Mouse (Mus musculus): Measurements from ENCODE around the gene Grin2a. TPM values are rescaled to one million over a fixed set of nuclear protein-coding genes. Genes with fewer than 3 reads are reported as not detected.

Gene Grin2a
- polyA plus RNA-seq, 1 experiment from 2014 or later, result 0.30 TPM

DNA sequence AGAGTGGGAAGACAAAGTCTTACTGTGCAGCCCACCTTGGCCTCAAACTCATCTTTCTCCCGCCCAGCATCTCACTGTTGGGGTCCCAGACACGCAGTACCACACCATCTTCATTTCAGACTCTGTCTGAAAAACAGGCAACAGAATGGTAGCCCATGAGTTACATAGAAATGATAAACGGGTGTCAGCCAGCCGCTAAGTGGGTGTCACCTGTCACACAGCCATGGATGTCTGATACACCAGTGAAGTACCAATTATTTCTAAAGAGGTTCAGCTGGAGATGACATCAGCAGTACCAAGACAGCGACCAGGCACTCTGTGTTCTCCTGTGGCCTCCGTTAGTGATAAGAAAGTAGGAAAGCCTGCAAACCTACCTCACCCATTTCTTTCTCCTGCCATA is 90.9 kb downstream of the Grin2a start:
- Histone ChIP-seq H3K27me3 (no peaks in the 10 kb centered on the region), H3K4me1 (replicated peaks) (no peaks in the 10 kb centered on the region), H3K9ac (replicated peaks) (no peak overlapping the region), H3K27ac (no peak overlapping the region), H3K36me3 (no peaks in the 10 kb centered on the region), H3K4me3 (replicated peaks) (no peak overlapping the region), H3K9me3 (no peaks in the 10 kb centered on the region), H3K4me2 (no peak overlapping the region)
- WGBS, result 84% methylated on average over 6 of the region's 6 CpGs
- ATAC-seq (ENCODE audit: insufficient number of reproducible peaks, insufficient read depth, low FRiP score, low TSS enrichment, low read depth), result no peak

DNA sequence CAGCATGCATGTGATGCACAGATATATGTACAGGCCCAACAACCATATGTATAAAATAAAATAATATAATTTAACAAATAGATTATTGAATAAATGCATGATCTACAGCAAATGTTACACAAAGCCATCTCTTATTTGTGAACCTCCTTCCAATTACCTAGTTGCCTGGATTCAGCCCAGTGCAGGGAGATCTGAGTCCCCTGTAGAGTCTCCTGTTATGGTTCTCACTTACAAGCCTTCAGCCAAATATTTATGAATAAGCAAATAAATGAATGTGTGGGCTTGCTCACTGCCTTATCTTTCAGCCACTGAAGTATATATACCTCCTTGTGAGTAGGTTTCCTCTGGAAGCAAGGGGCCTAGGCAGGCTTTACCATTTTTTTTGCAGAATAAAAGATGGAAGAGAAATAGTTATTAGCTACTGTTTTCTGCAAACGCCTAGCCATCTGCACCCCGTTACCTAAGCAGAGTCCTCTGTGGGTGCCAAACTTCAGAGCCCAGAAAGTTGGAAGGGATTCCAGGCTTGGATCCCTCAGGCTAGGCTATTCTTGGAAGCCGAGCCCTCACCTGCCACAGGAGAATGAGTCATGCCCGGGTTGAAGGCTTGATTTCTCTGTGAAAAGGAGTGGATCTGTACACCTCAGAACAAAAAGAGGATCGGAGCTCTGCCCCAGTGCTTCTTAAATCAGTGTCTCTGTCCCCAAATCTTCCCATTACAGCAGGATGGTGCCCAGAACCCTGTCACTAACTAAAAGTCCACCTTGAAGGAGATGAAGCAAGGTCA is 92.5 kb downstream of the Grin2a start:
- Histone ChIP-seq H3K27ac (no peak overlapping the region), H3K9me3 (no peaks in the 10 kb centered on the region), H3K27me3 (no peaks in the 10 kb centered on the region), H3K4me2 (no peak overlapping the region), H3K9ac (replicated peaks) (no peak overlapping the region), H3K4me3 (replicated peaks) (no peak overlapping the region), H3K36me3 (no peaks in the 10 kb centered on the region), H3K4me1 (replicated peaks) (no peaks in the 10 kb centered on the region)
- WGBS, result 86% methylated on average over 5 of the region's 5 CpGs
- no peak for ATAC-seq (ENCODE audit: insufficient number of reproducible peaks, insufficient read depth, low FRiP score, low TSS enrichment, low read depth)

GRCm38 (mm10) chr16:9901433-9901832 is 93.9 kb downstream of the Grin2a start:
- Histone ChIP-seq H3K27ac (no peak overlapping the region), H3K9me3 (no peaks in the 10 kb centered on the region), H3K9ac (replicated peaks) (no peak overlapping the region), H3K36me3 (no peaks in the 10 kb centered on the region), H3K4me3 (replicated peaks) (no peak overlapping the region), H3K4me1 (replicated peaks) (no peaks in the 10 kb centered on the region), H3K27me3 (no peaks in the 10 kb centered on the region), H3K4me2 (no peak overlapping the region)
- ATAC-seq (ENCODE audit: insufficient number of reproducible peaks, insufficient read depth, low FRiP score, low TSS enrichment, low read depth), result no peak
- WGBS, result 30% methylated on average over 1 of the region's 1 CpGs

DNA sequence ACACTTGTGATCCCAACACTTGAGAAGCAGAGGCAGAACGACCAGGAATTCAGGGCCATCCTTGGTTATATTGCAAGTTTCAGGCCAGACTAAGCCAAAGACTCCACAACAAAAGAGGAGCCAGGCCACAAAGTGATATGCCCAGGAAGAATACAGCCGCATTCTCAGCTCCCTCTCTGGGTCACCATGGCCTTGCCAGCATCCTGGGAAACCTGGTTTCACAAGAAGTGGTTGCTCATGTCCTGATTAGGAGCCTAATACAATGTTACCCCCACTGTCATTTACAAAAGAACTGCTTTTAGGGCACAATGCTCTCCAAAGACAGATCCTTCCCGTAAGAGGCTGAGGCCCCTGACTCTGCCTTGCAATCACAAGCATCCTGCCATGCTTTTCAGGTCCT is 94.4 kb downstream of the Grin2a start:
- H3K4me2 ChIP-seq, result no peak overlapping the region
- H3K27me3 ChIP-seq, result no peaks in the 10 kb centered on the region
- no peak for ATAC-seq (ENCODE audit: insufficient number of reproducible peaks, insufficient read depth, low FRiP score, low TSS enrichment, low read depth)
- WGBS, result 80% methylated on average over 3 of the region's 3 CpGs
- H3K36me3 ChIP-seq, result no peaks in the 10 kb centered on the region
- H3K27ac ChIP-seq, result no peak overlapping the region
- H3K4me3 ChIP-seq (replicated peaks), result no peak overlapping the region
- H3K4me1 ChIP-seq (replicated peaks), result no peaks in the 10 kb centered on the region
- no peak overlapping the region for H3K9ac ChIP-seq (replicated peaks)
- H3K9me3 ChIP-seq, result no peaks in the 10 kb centered on the region

DNA sequence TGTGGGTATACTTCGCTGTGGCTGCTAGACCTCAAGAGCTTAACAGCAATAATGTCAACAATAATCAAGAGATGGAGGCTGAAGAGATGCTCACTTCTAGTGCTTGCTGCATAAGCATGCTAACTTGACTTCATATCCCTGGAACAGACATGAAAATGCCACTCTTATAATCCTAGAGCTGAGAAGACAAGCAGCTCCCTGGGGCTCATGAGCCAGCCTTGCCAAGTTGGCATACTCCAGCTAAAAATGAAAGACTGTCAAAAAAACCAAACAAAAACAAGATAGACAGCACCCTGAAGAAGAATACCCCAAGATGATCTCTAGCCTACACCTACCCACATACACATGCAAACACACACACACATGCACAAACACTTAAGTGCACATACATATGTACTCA is 95.2 kb downstream of the Grin2a start:
- Histone ChIP-seq H3K4me1 (replicated peaks) (no peaks in the 10 kb centered on the region), H3K4me3 (replicated peaks) (no peak overlapping the region), H3K27me3 (no peaks in the 10 kb centered on the region), H3K9ac (replicated peaks) (no peak overlapping the region), H3K4me2 (no peak overlapping the region), H3K9me3 (no peaks in the 10 kb centered on the region), H3K27ac (no peak overlapping the region), H3K36me3 (no peaks in the 10 kb centered on the region)
- WGBS, result 94% methylated on average over 1 of the region's 1 CpGs
- ATAC-seq (ENCODE audit: insufficient number of reproducible peaks, insufficient read depth, low FRiP score, low TSS enrichment, low read depth), result no peak

DNA sequence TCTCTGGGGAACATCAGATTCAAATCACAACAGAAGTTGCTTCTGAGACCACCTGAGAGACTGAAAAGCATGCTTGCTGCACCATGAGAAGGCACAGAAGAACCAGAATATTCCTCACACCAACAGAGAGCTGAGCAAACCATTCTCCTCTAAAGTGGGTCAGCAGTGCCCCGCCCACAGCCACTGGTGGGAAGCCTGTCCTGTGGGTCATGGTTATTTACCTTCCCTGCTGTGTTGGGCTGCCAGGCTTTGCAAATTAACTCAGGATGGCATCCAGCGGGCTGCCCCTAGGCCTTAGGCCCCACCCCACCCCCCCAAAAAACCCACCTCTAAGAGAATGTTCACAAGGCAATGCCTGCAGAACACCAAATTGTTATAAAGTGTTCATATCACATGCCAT is 96.2 kb downstream of the Grin2a start:
- H3K27me3 ChIP-seq, result no peaks in the 10 kb centered on the region
- no peaks in the 10 kb centered on the region for H3K4me1 ChIP-seq (replicated peaks)
- H3K9me3 ChIP-seq, result no peaks in the 10 kb centered on the region
- no peak overlapping the region for H3K4me2 ChIP-seq
- WGBS, result 75% methylated on average over 2 of the region's 2 CpGs
- ATAC-seq (ENCODE audit: insufficient number of reproducible peaks, insufficient read depth, low FRiP score, low TSS enrichment, low read depth), result no peak
- H3K27ac ChIP-seq, result no peak overlapping the region
- H3K9ac ChIP-seq (replicated peaks), result no peak overlapping the region
- no peak overlapping the region for H3K4me3 ChIP-seq (replicated peaks)
- no peaks in the 10 kb centered on the region for H3K36me3 ChIP-seq

DNA sequence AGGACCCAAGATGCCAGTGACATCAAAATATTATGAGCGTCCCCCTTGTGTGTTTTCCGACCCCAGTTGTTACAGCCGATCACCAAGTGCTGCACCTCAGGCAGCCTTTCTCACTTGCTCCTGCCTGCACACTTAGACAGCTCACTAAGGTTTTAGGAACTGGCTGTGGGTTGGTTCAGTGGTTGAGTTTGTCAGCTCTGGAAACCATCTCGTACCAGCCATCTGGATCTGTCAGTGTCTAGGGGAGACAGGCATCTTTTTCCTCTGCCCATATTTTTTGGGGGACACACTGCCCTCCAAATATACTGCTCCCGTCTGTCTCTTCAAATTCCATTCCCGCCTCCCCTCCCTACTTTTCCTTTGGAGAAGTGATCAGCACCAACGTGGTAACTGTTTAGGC is 99.8 kb downstream of the Grin2a start:
- ATAC-seq (ENCODE audit: insufficient number of reproducible peaks, insufficient read depth, low FRiP score, low TSS enrichment, low read depth), result no peak
- 78% methylated on average over 7 of the region's 7 CpGs for WGBS
- Histone ChIP-seq H3K4me2 (no peak overlapping the region), H3K9me3 (no peaks in the 10 kb centered on the region), H3K4me3 (replicated peaks) (no peak overlapping the region), H3K9ac (replicated peaks) (no peak overlapping the region), H3K4me1 (replicated peaks) (no peaks in the 10 kb centered on the region), H3K27me3 (no peaks in the 10 kb centered on the region), H3K36me3 (no peaks in the 10 kb centered on the region), H3K27ac (no peak overlapping the region)

GRCm38 (mm10) chr16:9886155-9886554 is 109.2 kb downstream of the Grin2a start:
- Histone ChIP-seq H3K4me1 (replicated peaks) (0 out of 2 replicates have a peak, but pooled peaks cover 7% of the 10 kb centered on the region), H3K27ac (0 out of 2 replicates have a peak overlapping the region, but pooled peaks have one; percentile 12), H3K9ac (replicated peaks) (no peak overlapping the region), H3K4me3 (replicated peaks) (no peak overlapping the region), H3K36me3 (no peaks in the 10 kb centered on the region), H3K9me3 (no peaks in the 10 kb centered on the region), H3K27me3 (no peaks in the 10 kb centered on the region), H3K4me2 (no peak overlapping the region)
- peak; percentile 73; the same call in 1 of the 2 replicates for ATAC-seq (ENCODE audit: insufficient number of reproducible peaks, insufficient read depth, low FRiP score, low TSS enrichment, low read depth)
- WGBS, result 40% methylated on average over 4 of the region's 4 CpGs

DNA sequence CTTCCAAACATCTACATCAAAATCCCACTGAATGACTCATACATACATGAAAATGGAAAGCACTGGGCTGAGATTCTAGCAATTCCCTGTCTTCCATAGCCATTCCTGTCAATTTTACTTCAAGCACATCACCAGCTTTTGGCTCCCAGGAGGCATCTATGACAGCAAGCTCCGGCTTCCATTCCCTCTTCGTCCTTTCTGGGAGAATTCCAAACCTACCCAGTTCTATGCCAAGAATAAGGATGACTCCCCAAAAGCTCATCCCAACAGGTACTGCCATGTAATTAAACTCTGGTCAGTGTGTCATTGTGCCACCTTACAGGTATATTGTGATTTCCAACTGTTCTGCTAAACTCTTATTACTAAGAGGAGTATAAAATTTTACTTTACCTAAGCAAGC is 111.2 kb downstream of the Grin2a start:
- WGBS, result 95% methylated on average over 2 of the region's 2 CpGs

GRCm38 (mm10) chr16:9882420-9882819 is 112.9 kb downstream of the Grin2a start:
- 0 out of 2 replicates have a peak, but pooled peaks cover 7% of the 10 kb centered on the region for H3K4me1 ChIP-seq (replicated peaks)
- no peak overlapping the region for H3K27ac ChIP-seq
- no peaks in the 10 kb centered on the region for H3K36me3 ChIP-seq
- ATAC-seq (ENCODE audit: insufficient number of reproducible peaks, insufficient read depth, low FRiP score, low TSS enrichment, low read depth), result no peak
- WGBS, result 82% methylated on average over 4 of the region's 4 CpGs
- no peaks in the 10 kb centered on the region for H3K9me3 ChIP-seq
- no peak overlapping the region for H3K4me2 ChIP-seq
- H3K4me3 ChIP-seq (replicated peaks), result no peak overlapping the region
- no peaks in the 10 kb centered on the region for H3K27me3 ChIP-seq
- no peak overlapping the region for H3K9ac ChIP-seq (replicated peaks)

More for the DNA sequence above, 111.2 kb downstream of the Grin2a start:
- no peaks in the 10 kb centered on the region for H3K27me3 ChIP-seq
- no peak overlapping the region for H3K4me3 ChIP-seq (replicated peaks)
- no peak for ATAC-seq (ENCODE audit: insufficient number of reproducible peaks, insufficient read depth, low FRiP score, low TSS enrichment, low read depth)
- no peaks in the 10 kb centered on the region for H3K36me3 ChIP-seq
- H3K27ac ChIP-seq, result no peak overlapping the region
- H3K4me2 ChIP-seq, result no peak overlapping the region
- no peak overlapping the region for H3K9ac ChIP-seq (replicated peaks)
- H3K4me1 ChIP-seq (replicated peaks), result 0 out of 2 replicates have a peak, but pooled peaks cover 7% of the 10 kb centered on the region
- H3K9me3 ChIP-seq, result no peaks in the 10 kb centered on the region

DNA sequence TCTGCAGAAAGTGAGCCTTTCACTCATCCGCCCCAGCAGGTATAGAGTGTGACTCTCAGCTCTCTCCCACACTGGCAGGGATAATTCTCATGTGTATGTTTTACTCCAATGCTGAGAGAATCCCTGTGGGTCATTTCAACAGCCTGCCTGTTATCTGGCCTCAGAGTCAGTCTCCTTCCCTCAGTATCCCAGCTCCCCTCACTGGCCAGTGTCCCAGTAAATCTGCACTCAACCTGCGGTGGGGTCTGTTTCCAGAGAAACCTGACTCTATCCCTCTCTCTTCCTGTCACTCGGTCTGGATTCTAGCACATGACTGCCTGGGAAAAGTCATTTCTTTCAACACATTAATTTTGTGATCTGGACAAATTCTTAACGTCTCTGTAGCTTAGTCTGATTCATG is 122.4 kb downstream of the Grin2a start:
- ATAC-seq (ENCODE audit: insufficient number of reproducible peaks, insufficient read depth, low FRiP score, low TSS enrichment, low read depth), result no peak
- WGBS, result 61% methylated on average over 4 of the region's 4 CpGs
- no peaks in the 10 kb centered on the region for H3K9me3 ChIP-seq

GRCm38 (mm10) chr16:9865710-9866109 is 129.7 kb downstream of the Grin2a start:
- H3K27me3 ChIP-seq, result no peaks in the 10 kb centered on the region
- H3K36me3 ChIP-seq, result no peaks in the 10 kb centered on the region
- H3K4me1 ChIP-seq (replicated peaks), result no peaks in the 10 kb centered on the region
- no peak overlapping the region for H3K9ac ChIP-seq (replicated peaks)
- no peak overlapping the region for H3K4me2 ChIP-seq
- whole genome bisulfite sequencing, result 76% methylated on average over 3 of the region's 3 CpGs
- no peak overlapping the region for H3K27ac ChIP-seq
- H3K9me3 ChIP-seq, result no peaks in the 10 kb centered on the region
- no peak for ATAC-seq (ENCODE audit: insufficient number of reproducible peaks, insufficient read depth, low FRiP score, low TSS enrichment, low read depth)
- no peak overlapping the region for H3K4me3 ChIP-seq (replicated peaks)

More for the DNA sequence above, 122.4 kb downstream of the Grin2a start:
- Histone ChIP-seq H3K9ac (replicated peaks) (no peak overlapping the region), H3K4me2 (no peak overlapping the region), H3K27ac (no peak overlapping the region), H3K4me1 (replicated peaks) (no peaks in the 10 kb centered on the region), H3K36me3 (no peaks in the 10 kb centered on the region), H3K27me3 (no peaks in the 10 kb centered on the region), H3K4me3 (replicated peaks) (no peak overlapping the region)
